Mouse (Mus musculus): ENCODE measurements at regions not wholly inside any gene's neighbourhood (a gene's known extent, or its start where the extent isn't known, plus 50 kb on each side); places are given as distances from the start of the nearest gene placed in this dataset.

GRCm38 (mm10) chr12:77137291-77137830 lies 100.6 kb upstream of the Fut8 start:
- intact Hi-C loops (cut with DNase I), result no loop called here
- no peak for DNase-seq (ENCODE audit: low spot score)

- DNase-seq (ENCODE audit: low spot score), result no peak
These were observed 102.3 kb upstream of the Fut8 start for GRCm38 (mm10) chr12:77135661-77136060.

GRCm38 (mm10) chr12:77135067-77135466 lies 102.9 kb upstream of the Fut8 start:
- intact Hi-C loops (cut with DNase I), result no loop called here
- no peak for DNase-seq (ENCODE audit: low spot score)

More at GRCm38 (mm10) chr12:77135661-77136060, 102.3 kb upstream of the Fut8 start:
- intact Hi-C loops (cut with DNase I), result no loop called here

- no peak for DNase-seq (ENCODE audit: low spot score)
- intact Hi-C loops (cut with DNase I), result no loop called here
These were observed 103.5 kb upstream of the Fut8 start for GRCm38 (mm10) chr12:77134306-77135010.

GRCm38 (mm10) chr12:77133465-77134305 lies 104.2 kb upstream of the Fut8 start:
- DNase-seq (ENCODE audit: low spot score), result no peak

GRCm38 (mm10) chr12:77131328-77131727 lies 106.6 kb upstream of the Fut8 start:
- intact Hi-C loops (cut with DNase I), result no loop called here
- no peak for DNase-seq (ENCODE audit: low spot score)

More at GRCm38 (mm10) chr12:77133465-77134305, 104.2 kb upstream of the Fut8 start:
- intact Hi-C loops (cut with DNase I), result no loop called here

- intact Hi-C loops (cut with DNase I), result no loop called here
- DNase-seq (ENCODE audit: low spot score), result no peak
These were observed 107.4 kb upstream of the Fut8 start for GRCm38 (mm10) chr12:77130526-77130925.

GRCm38 (mm10) chr12:77124267-77124666 lies 113.7 kb upstream of the Fut8 start:
- no peak for DNase-seq (ENCODE audit: low spot score)
- intact Hi-C loops (cut with DNase I), result no loop called here

- intact Hi-C loops (cut with DNase I), result no loop called here
- DNase-seq (ENCODE audit: low spot score), result no peak
These were observed 124.4 kb upstream of the Fut8 start for GRCm38 (mm10) chr12:77113516-77113915.

- intact Hi-C loops (cut with DNase I), result no loop called here
- DNase-seq (ENCODE audit: low spot score), result no peak
These were observed 125.8 kb upstream of the Fut8 start for GRCm38 (mm10) chr12:77112133-77112532.

- intact Hi-C loops (cut with DNase I), result no loop called here
These were observed 130.7 kb upstream of the Fut8 start for GRCm38 (mm10) chr12:77107251-77107650.

GRCm38 (mm10) chr12:77105887-77106600 lies 131.9 kb upstream of the Fut8 start:
- DNase-seq (ENCODE audit: low spot score), result no peak
- intact Hi-C loops (cut with DNase I), result no loop called here

More at GRCm38 (mm10) chr12:77107251-77107650, 130.7 kb upstream of the Fut8 start:
- DNase-seq (ENCODE audit: low spot score), result no peak

- intact Hi-C loops (cut with DNase I), result no loop called here
- no peak for DNase-seq (ENCODE audit: low spot score)
These were observed 137.4 kb upstream of the Fut8 start for GRCm38 (mm10) chr12:77100482-77100881.

- no peak for DNase-seq (ENCODE audit: low spot score)
- intact Hi-C loops (cut with DNase I), result no loop called here
These were observed 137.5 kb upstream of the Max start for GRCm38 (mm10) chr12:77099521-77099920.

- intact Hi-C loops (cut with DNase I), result no loop called here
- no peak for DNase-seq (ENCODE audit: low spot score)
These were observed 136.8 kb upstream of the Max start for GRCm38 (mm10) chr12:77098821-77099220.

- DNase-seq (ENCODE audit: low spot score), result no peak
- intact Hi-C loops (cut with DNase I), result no loop called here
These were observed 135.8 kb upstream of the Max start for GRCm38 (mm10) chr12:77097831-77098230.

GRCm38 (mm10) chr12:77096461-77096860 lies 134.5 kb upstream of the Max start:
- no peak for DNase-seq (ENCODE audit: low spot score)
- intact Hi-C loops (cut with DNase I), result no loop called here

- DNase-seq (ENCODE audit: low spot score), result no peak
- intact Hi-C loops (cut with DNase I), result no loop called here
These were observed 133.3 kb upstream of the Max start for GRCm38 (mm10) chr12:77094999-77095915.

- intact Hi-C loops (cut with DNase I), result no loop called here
- no peak for DNase-seq (ENCODE audit: low spot score)
These were observed 132.2 kb upstream of the Max start for GRCm38 (mm10) chr12:77094168-77094567.
